Mouse (Mus musculus): Measurements from ENCODE around the gene Thap2. TPM values are rescaled to one million over a fixed set of nuclear protein-coding genes. Genes with fewer than 3 reads are reported as not detected.
A peak's percentile ranks its signal among the peaks of the same experiment; 100 is the strongest.

Gene Thap2
- polyA plus RNA-seq, 1 experiment from 2014 or later: 23.6 TPM

GRCm38 (mm10) chr10:115358216-115358919 lies 25.9 kb downstream of the Thap2 start:
- peaks cover 5% of the 10 kb centered on the region for H3K4me1 ChIP-seq (ENCODE audit: control insufficient read depth, insufficient read depth, low read length)
- whole genome bisulfite sequencing: 94% methylated on average over 17 of the region's 17 CpGs
- no peak overlapping the region for H3K4me3 ChIP-seq (ENCODE audit: low read depth, low read length)
- no peak overlapping the region for H3K27ac ChIP-seq (ENCODE audit: low read depth, low read length)
- no peak overlapping the region for H3K9ac ChIP-seq (ENCODE audit: low read length)
- ATAC-seq (ENCODE audit: low FRiP score): no peak
- no peak for DNase-seq (ENCODE audit: low spot score, missing footprints)
- H3K27me3 ChIP-seq (ENCODE audit: control insufficient read depth, insufficient read depth, low read length): no peaks in the 10 kb centered on the region
- H3K36me3 ChIP-seq (ENCODE audit: control insufficient read depth, insufficient read depth, low read length): no peaks in the 10 kb centered on the region
- H3K9me3 ChIP-seq (ENCODE audit: control insufficient read depth, low read length): no peaks in the 10 kb centered on the region
- no peak overlapping the region for H3K4me2 ChIP-seq

GRCm38 (mm10) chr10:115356106-115356505 lies 28.1 kb downstream of the Thap2 start:
- DNase-seq (ENCODE audit: low spot score, missing footprints): no peak
- H3K27me3 ChIP-seq (ENCODE audit: control insufficient read depth, insufficient read depth, low read length): no peaks in the 10 kb centered on the region
- no peak overlapping the region for H3K27ac ChIP-seq (ENCODE audit: low read depth, low read length)
- no peak for ATAC-seq (ENCODE audit: low FRiP score)
- H3K9ac ChIP-seq (ENCODE audit: low read length): no peak overlapping the region
- no peaks in the 10 kb centered on the region for H3K9me3 ChIP-seq (ENCODE audit: control insufficient read depth, low read length)
- no peaks in the 10 kb centered on the region for H3K36me3 ChIP-seq (ENCODE audit: control insufficient read depth, insufficient read depth, low read length)
- H3K4me3 ChIP-seq (ENCODE audit: low read depth, low read length): no peak overlapping the region
- WGBS: 95% methylated on average over 6 of the region's 7 CpGs
- H3K4me2 ChIP-seq: no peak overlapping the region
- peaks cover under 1% of the 10 kb centered on the region for H3K4me1 ChIP-seq (ENCODE audit: control insufficient read depth, insufficient read depth, low read length)

GRCm38 (mm10) chr10:115355016-115355415 lies 29.2 kb downstream of the Thap2 start:
- Histone ChIP-seq H3K4me1 (ENCODE audit: control insufficient read depth, insufficient read depth, low read length) (no peaks in the 10 kb centered on the region), H3K4me3 (ENCODE audit: low read depth, low read length) (no peak overlapping the region), H3K9ac (ENCODE audit: low read length) (no peak overlapping the region), H3K27ac (ENCODE audit: low read depth, low read length) (no peak overlapping the region), H3K4me2 (no peak overlapping the region), H3K36me3 (ENCODE audit: control insufficient read depth, insufficient read depth, low read length) (no peaks in the 10 kb centered on the region), H3K27me3 (ENCODE audit: control insufficient read depth, insufficient read depth, low read length) (no peaks in the 10 kb centered on the region), H3K9me3 (ENCODE audit: control insufficient read depth, low read length) (no peaks in the 10 kb centered on the region)
- no peak for DNase-seq (ENCODE audit: low spot score, missing footprints)
- ATAC-seq (ENCODE audit: low FRiP score): no peak
- 88% methylated on average over 6 of the region's 6 CpGs for WGBS

- H3K4me3 ChIP-seq (ENCODE audit: low read depth, low read length): no peak overlapping the region
- no peaks in the 10 kb centered on the region for H3K9me3 ChIP-seq (ENCODE audit: control insufficient read depth, low read length)
- H3K27me3 ChIP-seq (ENCODE audit: control insufficient read depth, insufficient read depth, low read length): no peaks in the 10 kb centered on the region
- no peak overlapping the region for H3K9ac ChIP-seq (ENCODE audit: low read length)
- DNase-seq (ENCODE audit: low spot score, missing footprints) (peak; percentile 85), ATAC-seq (ENCODE audit: low FRiP score) (no peak)
- no peak overlapping the region for H3K27ac ChIP-seq (ENCODE audit: low read depth, low read length)
- H3K36me3 ChIP-seq (ENCODE audit: control insufficient read depth, insufficient read depth, low read length): no peaks in the 10 kb centered on the region
- no peak overlapping the region for H3K4me2 ChIP-seq
- 77% methylated on average over 6 of the region's 6 CpGs for WGBS
- no peaks in the 10 kb centered on the region for H3K4me1 ChIP-seq (ENCODE audit: control insufficient read depth, insufficient read depth, low read length)
Observed at GRCm38 (mm10) chr10:115354553-115354952, 29.7 kb downstream of the Thap2 start.

GRCm38 (mm10) chr10:115350810-115351397 lies 33.3 kb downstream of the Thap2 start:
- Histone ChIP-seq H3K4me2 (no peak overlapping the region), H3K27ac (ENCODE audit: low read depth, low read length) (no peak overlapping the region), H3K36me3 (ENCODE audit: control insufficient read depth, insufficient read depth, low read length) (no peaks in the 10 kb centered on the region), H3K9ac (ENCODE audit: low read length) (no peak overlapping the region), H3K4me1 (ENCODE audit: control insufficient read depth, insufficient read depth, low read length) (no peaks in the 10 kb centered on the region), H3K27me3 (ENCODE audit: control insufficient read depth, insufficient read depth, low read length) (no peaks in the 10 kb centered on the region), H3K9me3 (ENCODE audit: control insufficient read depth, low read length) (no peaks in the 10 kb centered on the region), H3K4me3 (ENCODE audit: low read depth, low read length) (no peak overlapping the region)
- WGBS: 77% methylated on average over 2 of the region's 2 CpGs
- ATAC-seq (ENCODE audit: low FRiP score) (no peak), DNase-seq (ENCODE audit: low spot score, missing footprints) (peak; percentile 21)

GRCm38 (mm10) chr10:115349509-115349908 lies 34.7 kb downstream of the Thap2 start:
- ATAC-seq (ENCODE audit: low FRiP score): no peak
- H3K4me2 ChIP-seq: no peak overlapping the region
- no peak overlapping the region for H3K9ac ChIP-seq (ENCODE audit: low read length)
- no peak overlapping the region for H3K27ac ChIP-seq (ENCODE audit: low read depth, low read length)
- H3K4me3 ChIP-seq (ENCODE audit: low read depth, low read length): no peak overlapping the region
- H3K4me1 ChIP-seq (ENCODE audit: control insufficient read depth, insufficient read depth, low read length): no peaks in the 10 kb centered on the region
- H3K9me3 ChIP-seq (ENCODE audit: control insufficient read depth, low read length): no peaks in the 10 kb centered on the region
- 93% methylated on average over 7 of the region's 7 CpGs for WGBS
- H3K27me3 ChIP-seq (ENCODE audit: control insufficient read depth, insufficient read depth, low read length): no peaks in the 10 kb centered on the region
- no peak for DNase-seq (ENCODE audit: low spot score, missing footprints)
- no peaks in the 10 kb centered on the region for H3K36me3 ChIP-seq (ENCODE audit: control insufficient read depth, insufficient read depth, low read length)

GRCm38 (mm10) chr10:115349029-115349428 lies 35.2 kb downstream of the Thap2 start:
- 88% methylated on average over 10 of the region's 10 CpGs for WGBS
- Histone ChIP-seq H3K36me3 (ENCODE audit: control insufficient read depth, insufficient read depth, low read length) (no peaks in the 10 kb centered on the region), H3K4me3 (ENCODE audit: low read depth, low read length) (no peak overlapping the region), H3K4me2 (no peak overlapping the region), H3K9me3 (ENCODE audit: control insufficient read depth, low read length) (no peaks in the 10 kb centered on the region), H3K27me3 (ENCODE audit: control insufficient read depth, insufficient read depth, low read length) (no peaks in the 10 kb centered on the region), H3K9ac (ENCODE audit: low read length) (no peak overlapping the region), H3K27ac (ENCODE audit: low read depth, low read length) (no peak overlapping the region), H3K4me1 (ENCODE audit: control insufficient read depth, insufficient read depth, low read length) (no peaks in the 10 kb centered on the region)
- ATAC-seq (ENCODE audit: low FRiP score) (no peak), DNase-seq (ENCODE audit: low spot score, missing footprints) (no peak)

- ATAC-seq (ENCODE audit: low FRiP score) (no peak), DNase-seq (ENCODE audit: low spot score, missing footprints) (peak; percentile 66)
- H3K4me2 ChIP-seq: no peak overlapping the region
- H3K36me3 ChIP-seq (ENCODE audit: control insufficient read depth, insufficient read depth, low read length): no peaks in the 10 kb centered on the region
- 88% methylated on average over 6 of the region's 6 CpGs for WGBS
- H3K4me3 ChIP-seq (ENCODE audit: low read depth, low read length): no peak overlapping the region
- H3K9ac ChIP-seq (ENCODE audit: low read length): no peak overlapping the region
- H3K9me3 ChIP-seq (ENCODE audit: control insufficient read depth, low read length): no peaks in the 10 kb centered on the region
- no peaks in the 10 kb centered on the region for H3K27me3 ChIP-seq (ENCODE audit: control insufficient read depth, insufficient read depth, low read length)
- H3K4me1 ChIP-seq (ENCODE audit: control insufficient read depth, insufficient read depth, low read length): no peaks in the 10 kb centered on the region
- no peak overlapping the region for H3K27ac ChIP-seq (ENCODE audit: low read depth, low read length)
Observed at GRCm38 (mm10) chr10:115348131-115348530, 36.1 kb downstream of the Thap2 start.

GRCm38 (mm10) chr10:115346444-115346843 lies 37.8 kb downstream of the Thap2 start:
- DNase-seq (ENCODE audit: low spot score, missing footprints) (no peak), ATAC-seq (ENCODE audit: low FRiP score) (no peak)
- Histone ChIP-seq H3K4me3 (ENCODE audit: low read depth, low read length) (no peak overlapping the region), H3K27ac (ENCODE audit: low read depth, low read length) (no peak overlapping the region), H3K27me3 (ENCODE audit: control insufficient read depth, insufficient read depth, low read length) (no peaks in the 10 kb centered on the region), H3K9me3 (ENCODE audit: control insufficient read depth, low read length) (no peaks in the 10 kb centered on the region), H3K4me2 (no peak overlapping the region), H3K4me1 (ENCODE audit: control insufficient read depth, insufficient read depth, low read length) (no peaks in the 10 kb centered on the region), H3K36me3 (ENCODE audit: control insufficient read depth, insufficient read depth, low read length) (no peaks in the 10 kb centered on the region), H3K9ac (ENCODE audit: low read length) (no peak overlapping the region)

All from midbrain, embryonic 11.5 days (tissue).